Mouse (Mus musculus) brain, embryonic 14.5 days (tissue): ENCODE data around the gene Stk4.

Experiments used
- CTCF ChIP-seq: fragments of 200-500 bp; IDR thresholded peaks from 2 replicates; pipeline ENCODE4 v1.5.1; 2012; ENCODE audit warnings: inconsistent platforms, mild to moderate bottlenecking, moderate library complexity, borderline replicate concordance; ENCODE audit not compliant: insufficient read depth, insufficient read length; ENCODE audit errors: extremely low read depth
- POLR2A ChIP-seq: fragments of 200-500 bp; IDR thresholded peaks from 2 replicates; pipeline ENCODE4 v1.6.1; 2012; ENCODE audit warnings: mild to moderate bottlenecking, inconsistent platforms, borderline replicate concordance; ENCODE audit not compliant: poor library complexity, insufficient read depth, insufficient read length, severe bottlenecking; ENCODE audit errors: extremely low read depth

- TF ChIP-seq POLR2A: no peak
- no peak for TF ChIP-seq CTCF
These were observed 45.4 kb downstream of the Stk4 start for GRCm38 (mm10) chr2:164115531-164115930.
